Mouse (Mus musculus): Measurements from ENCODE around the gene Fbxo33. TPM values are rescaled to one million over a fixed set of nuclear protein-coding genes. Genes with fewer than 3 reads are reported as not detected.

Fbxo33 gene
- polyA plus RNA-seq (2021; fragmentation: Nextera tagmentation): 17.3 and 17.4 TPM in 2 replicates
- long read RNA-seq, experiment 1, transcript Fbxo33-202 (2 exons, 3,401 nt): minor isoform, 9 of 24 reads
- long read RNA-seq, experiment 1, transcript Fbxo33-201 (4 exons, 3,688 nt): major isoform, 12 of 24 reads
- long read RNA-seq, experiment 1, partial matches to known transcripts: 0 of 24 reads
- long read RNA-seq, experiment 1, other reads (novel, unspliced or antisense): 3 of 24 reads
- long read RNA-seq, experiment 2, partial matches to known transcripts: 0 of 14 reads
- long read RNA-seq, experiment 2, other reads (novel, unspliced or antisense): 11 of 14 reads

GRCm38 (mm10) chr12:59219325-59220225 is at the start of gene Fbxo33:
Gene Fbxo33, minus strand, starts transcription at chr12:59219725.

Other genes with a start within 250 kb of the Fbxo33 start
- gene Sec23a, start 207.7 kb downstream of the Fbxo33 start, polyA plus RNA-seq (2021; fragmentation: Nextera tagmentation): 47.5 and 57.3 TPM in 2 replicates
- gene Gemin2, start 206.3 kb downstream of the Fbxo33 start, polyA plus RNA-seq (2021; fragmentation: Nextera tagmentation): 10.0 and 10.7 TPM in 2 replicates
- 135 and 139 TPM in 2 replicates for gene Trappc6b, start 158.3 kb downstream of the Fbxo33 start, polyA plus RNA-seq (2021; fragmentation: Nextera tagmentation)
- gene Pnn, start 152.8 kb downstream of the Fbxo33 start, polyA plus RNA-seq (2021; fragmentation: Nextera tagmentation): 34.1 and 40.5 TPM in 2 replicates
- 5.7 and 24.0 TPM in 2 replicates for gene Mia2, start 123.9 kb downstream of the Fbxo33 start, polyA plus RNA-seq (2021; fragmentation: Nextera tagmentation)

Data from left cerebral cortex, adult 6 months (tissue).